Mouse (Mus musculus) neural tube, embryonic 12.5 days (tissue): Measurements from ENCODE around the gene Gm10310. TPM values are rescaled to one million over a fixed set of nuclear protein-coding genes. Genes with fewer than 3 reads are reported as not detected.
"Not testable (repeated sequence)": the region's sequence is repeated elsewhere in the genome, so short reads cannot be mapped to it uniquely, and the experiment has no call there.

Experiments used
- ATAC-seq: fragments of 200-750 bp; cut with Nextera tagmentation; 2 replicates; pipeline ENCODE4 v1.8.0; 2017; ENCODE audit warnings: low read depth, mild to moderate bottlenecking, moderate TSS enrichment, moderate library complexity; ENCODE audit not compliant: low FRiP score
- H3K27ac ChIP-seq: fragments of 300-500 bp; sonication (generic); 2 replicates; pipeline ENCODE4 v1.5.1; 2016
- H3K27me3 ChIP-seq: fragments of 300-500 bp; sonication (generic); replicated peaks from 2 replicates; pipeline ENCODE4 v1.6.1; 2016; ENCODE audit warnings: mild to moderate bottlenecking
- H3K36me3 ChIP-seq: fragments of 300-500 bp; sonication (generic); 2 replicates; pipeline ENCODE4 v1.6.1; 2016; ENCODE audit warnings: mild to moderate bottlenecking
- H3K4me1 ChIP-seq: fragments of 300-500 bp; sonication (generic); 2 replicates; pipeline ENCODE4 v1.6.1; 2016
- H3K4me2 ChIP-seq: fragments of 300-500 bp; sonication (generic); replicated peaks from 2 replicates; pipeline ENCODE4 v1.6.1; 2016; ENCODE audit warnings: mild to moderate bottlenecking
- H3K4me3 ChIP-seq: fragments of 300-500 bp; sonication (generic); 2 replicates; pipeline ENCODE4 v1.5.1; 2016
- H3K9ac ChIP-seq: fragments of 300-500 bp; sonication (generic); 2 replicates; pipeline ENCODE4 v1.6.1; 2016; ENCODE audit warnings: mild to moderate bottlenecking
- H3K9me3 ChIP-seq: fragments of 300-500 bp; sonication (generic); 2 replicates; pipeline ENCODE4 v1.6.1; 2016; ENCODE audit warnings: mild to moderate bottlenecking
- WGBS: fragments of 180-500 bp; shearing (Covaris S2); methylation state at CpG from one replicate; pipeline ENCODE4 v1.1.7; 2016; 5-methylcytosine and 5-hydroxymethylcytosine counted together
- polyA plus RNA-seq: library from polyadenylated mRNA; unstranded; fragments of >200 nt; fragmentation: Nextera tagmentation; extraction: Ambion mirVana; gene quantifications from 2 replicates; pipeline ENCODE4 v1.2.1, GENCODE M21; 2016

Gene Gm10310
- not detected in 2 replicates for polyA plus RNA-seq

DNA sequence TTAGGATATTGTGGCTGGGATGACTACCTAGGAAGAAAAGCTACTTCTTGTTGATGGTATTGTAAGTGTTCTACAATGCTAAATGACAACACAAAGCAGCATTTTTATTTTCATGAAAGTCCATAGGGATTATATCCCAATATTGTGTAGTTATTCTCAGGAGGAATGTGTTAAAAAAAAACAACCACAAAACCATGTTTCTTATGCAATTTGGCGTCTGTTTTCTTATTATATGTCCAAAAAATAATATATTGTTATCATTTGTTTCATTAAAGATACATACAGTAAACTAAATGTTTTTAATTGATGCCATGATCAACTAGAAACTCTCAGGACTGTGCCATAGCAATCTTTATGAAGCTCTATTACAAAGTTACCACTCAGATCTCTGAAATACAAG lies at the start of gene Gm10310:
Gm10310 (minus strand) TSS at position 101 of the 400 bp plus-strand sequence.
- H3K4me1 ChIP-seq, H3K4me2 ChIP-seq, H3K36me3 ChIP-seq, H3K4me3 ChIP-seq, H3K9me3 ChIP-seq, H3K27me3 ChIP-seq, ATAC-seq, H3K9ac ChIP-seq, H3K27ac ChIP-seq: not testable (repeated sequence)
- WGBS = no CpG with 5 or more reads among the region's 1 CpGs

DNA sequence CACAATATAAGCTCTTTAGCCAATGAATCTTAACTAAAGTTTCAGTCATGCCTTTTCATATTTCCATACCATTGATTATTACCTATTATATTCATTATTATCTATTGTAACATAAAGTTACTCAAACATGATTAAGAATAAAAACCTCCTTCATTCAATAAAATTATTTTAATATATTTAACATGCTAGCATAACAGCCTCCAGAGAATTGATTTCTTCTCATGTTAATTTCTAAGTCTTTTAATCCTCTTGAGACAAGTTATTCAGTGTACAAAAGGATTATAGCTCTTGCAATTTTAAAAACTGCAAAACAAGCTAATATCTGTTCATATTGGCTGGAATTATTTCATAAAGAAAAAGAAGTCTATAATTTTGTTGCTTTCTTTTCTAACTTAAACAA lies 45.2 kb upstream of the Gm10310 start, which contains the start of gene Olfr821:
Olfr821 (plus strand) TSS at position 301 of the 400 bp plus-strand sequence.
- H3K4me1 ChIP-seq = no peaks in the 10 kb centered on the region
- no peak within 1 kb of the TSS for H3K4me3 ChIP-seq
- H3K36me3 ChIP-seq = no peaks in the 10 kb centered on the region
- ATAC-seq = no peak
- no peaks in the 10 kb centered on the region for H3K9me3 ChIP-seq
- H3K27ac ChIP-seq = no peak within 1 kb of the TSS
- H3K27me3 ChIP-seq = no peaks in the 10 kb centered on the region
- H3K9ac ChIP-seq = no peak within 1 kb of the TSS
- H3K4me2 ChIP-seq = no peak within 1 kb of the TSS

DNA sequence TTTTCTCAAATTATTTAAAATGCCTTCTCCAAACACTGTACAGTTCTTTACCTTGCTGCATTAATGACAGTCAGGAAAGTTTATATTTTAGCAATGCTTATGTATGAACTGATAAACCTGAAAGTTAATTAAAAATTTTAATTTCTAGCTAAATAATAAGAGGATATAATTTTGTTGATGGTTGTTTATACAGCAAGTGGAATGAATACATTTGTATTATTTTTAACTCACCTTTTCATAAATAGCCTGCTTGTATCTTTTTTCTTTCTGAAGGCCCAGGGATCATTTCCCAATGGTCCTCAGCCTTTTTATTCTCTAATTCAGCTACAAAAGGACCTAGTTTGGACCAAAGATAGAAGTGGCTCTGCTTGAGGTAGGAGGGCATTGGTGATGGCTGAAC lies 27.5 kb upstream of the Gm10310 start, which contains the start of gene Olfr820:
Olfr820 (plus strand) TSS at position 301 of the 400 bp plus-strand sequence.
- Histone ChIP-seq H3K36me3 (no peaks in the 10 kb centered on the region), H3K4me1 (no peaks in the 10 kb centered on the region), H3K27me3 (no peaks in the 10 kb centered on the region), H3K9me3 (no peaks in the 10 kb centered on the region), H3K9ac (no peak within 1 kb of the TSS), H3K4me2 (no peak within 1 kb of the TSS), H3K4me3 (no peak within 1 kb of the TSS), H3K27ac (no peak within 1 kb of the TSS)
- no peak for ATAC-seq

DNA sequence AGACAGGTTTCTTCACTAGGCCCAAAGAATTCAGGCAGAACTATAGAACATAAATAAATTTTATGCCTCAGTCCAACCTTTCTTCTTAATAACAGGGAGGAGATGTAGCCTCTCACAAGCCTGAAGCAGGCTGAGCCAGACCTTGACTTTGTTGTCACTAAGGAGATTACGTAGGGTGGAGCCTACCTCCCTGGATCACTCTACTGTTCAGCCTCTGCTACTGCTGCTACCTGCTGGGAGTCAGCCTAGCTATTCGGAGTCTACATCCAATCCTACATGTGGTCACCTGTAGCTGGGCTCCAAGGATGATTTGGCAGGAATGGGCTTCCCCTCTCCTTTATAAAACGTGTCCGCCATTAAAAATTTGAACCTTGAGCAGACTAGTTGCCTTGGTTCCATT lies 20.5 kb upstream of the Gm10310 start:
- not testable (repeated sequence) for H3K36me3 ChIP-seq, H3K9ac ChIP-seq, ATAC-seq, H3K4me2 ChIP-seq, H3K4me3 ChIP-seq, H3K27me3 ChIP-seq, H3K9me3 ChIP-seq, H3K27ac ChIP-seq, H3K4me1 ChIP-seq
- WGBS = 94% methylated on average over 4 of the region's 4 CpGs

DNA sequence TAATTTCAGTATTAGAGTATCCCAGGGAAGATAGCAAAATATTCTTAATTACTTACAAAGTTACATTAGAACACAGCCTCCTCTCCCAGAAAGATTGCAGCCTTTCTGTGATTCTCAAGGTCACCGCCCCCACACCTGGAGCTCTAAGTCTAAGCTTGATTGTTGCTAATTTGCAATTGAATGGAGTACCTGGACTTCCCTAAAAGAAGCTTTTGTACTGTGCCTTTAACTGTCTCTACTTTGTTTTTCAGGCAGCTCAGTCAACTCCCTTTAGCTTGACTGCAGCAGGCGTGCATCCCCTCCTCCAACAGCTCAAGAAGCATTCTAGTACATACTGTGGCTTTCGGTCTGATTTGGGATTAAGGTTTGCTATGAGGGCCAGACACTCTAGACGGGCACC lies 19.2 kb upstream of the Gm10310 start:
- not testable (repeated sequence) for H3K4me1 ChIP-seq, H3K27me3 ChIP-seq, H3K9me3 ChIP-seq, ATAC-seq, H3K36me3 ChIP-seq, H3K9ac ChIP-seq, H3K4me3 ChIP-seq, H3K4me2 ChIP-seq, H3K27ac ChIP-seq
- WGBS = 89% methylated on average over 4 of the region's 4 CpGs

DNA sequence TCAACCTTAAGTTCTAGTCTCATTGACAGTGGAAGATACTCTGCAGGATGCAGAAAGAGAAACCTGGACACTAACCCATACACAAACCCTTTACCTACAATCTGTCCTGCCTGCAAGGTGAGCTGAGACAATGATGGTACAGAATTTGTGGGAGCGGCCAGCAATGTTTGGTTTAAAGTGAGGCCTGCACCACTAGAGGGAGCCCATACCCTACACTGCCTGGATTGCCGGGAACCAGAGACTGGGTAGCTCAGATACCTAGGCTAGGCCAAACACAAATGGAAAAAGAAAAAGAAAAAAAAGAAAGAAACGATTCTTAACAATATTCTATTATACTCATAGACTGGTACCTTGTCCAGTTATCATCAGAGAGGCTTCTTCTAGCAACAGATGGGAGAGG lies 3.0 kb downstream of the Gm10310 start:
- no CpG with 5 or more reads among the region's 3 CpGs for WGBS
- not testable (repeated sequence) for H3K9me3 ChIP-seq, H3K4me1 ChIP-seq, H3K36me3 ChIP-seq, H3K27ac ChIP-seq, H3K9ac ChIP-seq, H3K4me2 ChIP-seq, H3K4me3 ChIP-seq, H3K27me3 ChIP-seq
- peak; percentile 56 for ATAC-seq

DNA sequence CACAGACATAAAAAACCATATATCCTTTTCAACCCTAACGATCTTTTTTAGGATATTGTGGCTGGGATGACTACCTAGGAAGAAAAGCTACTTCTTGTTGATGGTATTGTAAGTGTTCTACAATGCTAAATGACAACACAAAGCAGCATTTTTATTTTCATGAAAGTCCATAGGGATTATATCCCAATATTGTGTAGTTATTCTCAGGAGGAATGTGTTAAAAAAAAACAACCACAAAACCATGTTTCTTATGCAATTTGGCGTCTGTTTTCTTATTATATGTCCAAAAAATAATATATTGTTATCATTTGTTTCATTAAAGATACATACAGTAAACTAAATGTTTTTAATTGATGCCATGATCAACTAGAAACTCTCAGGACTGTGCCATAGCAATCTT lies 8.8 kb downstream of the Gm10310 start, which contains the start of gene Olfr247:
Olfr247 (minus strand) TSS at position 101 of the 400 bp plus-strand sequence.
- not testable (repeated sequence) for H3K4me1 ChIP-seq, H3K9me3 ChIP-seq, H3K4me2 ChIP-seq, H3K27ac ChIP-seq, H3K9ac ChIP-seq, H3K27me3 ChIP-seq, H3K4me3 ChIP-seq, H3K36me3 ChIP-seq, ATAC-seq
- no CpG with 5 or more reads among the region's 2 CpGs for WGBS

DNA sequence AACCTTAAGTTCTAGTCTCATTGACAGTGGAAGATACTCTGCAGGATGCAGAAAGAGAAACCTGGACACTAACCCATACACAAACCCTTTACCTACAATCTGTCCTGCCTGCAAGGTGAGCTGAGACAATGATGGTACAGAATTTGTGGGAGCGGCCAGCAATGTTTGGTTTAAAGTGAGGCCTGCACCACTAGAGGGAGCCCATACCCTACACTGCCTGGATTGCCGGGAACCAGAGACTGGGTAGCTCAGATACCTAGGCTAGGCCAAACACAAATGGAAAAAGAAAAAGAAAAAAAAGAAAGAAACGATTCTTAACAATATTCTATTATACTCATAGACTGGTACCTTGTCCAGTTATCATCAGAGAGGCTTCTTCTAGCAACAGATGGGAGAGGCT lies 11.9 kb downstream of the Gm10310 start:
- not testable (repeated sequence) for H3K9me3 ChIP-seq, H3K27ac ChIP-seq, H3K4me1 ChIP-seq, H3K4me3 ChIP-seq, H3K9ac ChIP-seq, H3K27me3 ChIP-seq, H3K36me3 ChIP-seq, H3K4me2 ChIP-seq
- WGBS = no CpG with 5 or more reads among the region's 3 CpGs
- peak; percentile 72 for ATAC-seq

DNA sequence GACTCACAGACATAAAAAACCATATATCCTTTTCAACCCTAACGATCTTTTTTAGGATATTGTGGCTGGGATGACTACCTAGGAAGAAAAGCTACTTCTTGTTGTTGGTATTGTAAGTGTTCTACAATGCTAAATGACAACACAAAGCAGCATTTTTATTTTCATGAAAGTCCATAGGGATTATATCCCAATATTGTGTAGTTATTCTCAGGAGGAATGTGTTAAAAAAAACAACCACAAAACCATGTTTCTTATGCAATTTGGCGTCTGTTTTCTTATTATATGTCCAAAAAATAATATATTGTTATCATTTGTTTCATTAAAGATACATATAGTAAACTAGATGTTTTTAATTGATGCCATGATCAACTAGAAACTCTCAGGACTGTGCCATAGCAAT lies 17.7 kb downstream of the Gm10310 start, which contains the start of gene Olfr819:
Olfr819 (minus strand) TSS at position 101 of the 400 bp plus-strand sequence.
- not testable (repeated sequence) for H3K4me3 ChIP-seq, H3K27me3 ChIP-seq, H3K36me3 ChIP-seq, H3K4me2 ChIP-seq, H3K4me1 ChIP-seq, H3K9ac ChIP-seq, ATAC-seq, H3K27ac ChIP-seq, H3K9me3 ChIP-seq
- 85% methylated on average over 2 of the region's 2 CpGs for WGBS

DNA sequence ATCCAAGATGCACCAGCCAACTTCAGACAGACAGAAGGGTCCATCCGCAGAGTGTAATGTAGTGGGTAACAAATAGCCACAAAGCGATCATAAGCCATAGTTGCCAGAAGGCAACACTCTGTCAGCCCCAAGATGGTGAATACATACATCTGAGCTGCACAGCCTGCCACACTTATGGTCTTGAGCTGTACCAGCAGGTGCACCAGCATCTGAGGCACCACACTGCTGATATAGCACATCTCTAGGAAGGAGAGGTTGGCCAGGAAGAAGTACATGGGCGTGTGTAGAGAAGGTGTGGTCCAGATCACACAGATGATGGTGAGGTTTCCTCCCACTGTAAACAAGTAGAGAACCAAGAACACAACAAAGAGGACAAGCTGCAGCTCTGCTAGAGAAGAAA lies 18.6 kb downstream of the Gm10310 start:
- H3K4me3 ChIP-seq, H3K9ac ChIP-seq, H3K27ac ChIP-seq, H3K4me1 ChIP-seq, ATAC-seq, H3K27me3 ChIP-seq, H3K9me3 ChIP-seq, H3K4me2 ChIP-seq, H3K36me3 ChIP-seq: not testable (repeated sequence)
- WGBS = 100% methylated on average over 2 of the region's 3 CpGs

DNA sequence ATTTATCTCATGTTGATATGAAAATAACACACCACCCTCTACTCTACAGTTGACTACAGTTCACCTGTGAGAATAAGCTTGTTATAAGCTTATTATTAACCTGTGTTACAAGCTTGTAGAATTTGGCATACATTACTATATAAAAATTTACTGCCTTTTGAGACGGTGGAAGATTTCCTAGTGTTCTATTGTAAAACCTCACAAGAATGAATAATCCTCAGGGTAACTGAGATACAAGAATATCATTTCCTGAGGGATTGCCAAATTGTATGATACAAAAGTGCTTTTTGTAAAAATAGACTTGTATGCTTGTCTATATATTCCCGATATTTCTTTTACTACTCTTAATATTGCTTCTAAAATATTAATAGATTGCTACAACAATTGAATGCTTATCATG lies 35.9 kb downstream of the Gm10310 start, which contains the start of gene Olfr818:
Olfr818 (minus strand) TSS at position 101 of the 400 bp plus-strand sequence.
- 94% methylated on average over 2 of the region's 2 CpGs for whole genome bisulfite sequencing

More for the DNA sequence above, 35.9 kb downstream of the Gm10310 start, which contains the start of gene Olfr818:
- H3K4me3 ChIP-seq = no peak within 1 kb of the TSS
- no peaks in the 10 kb centered on the region for H3K9me3 ChIP-seq
- ATAC-seq = no peak
- no peak within 1 kb of the TSS for H3K27ac ChIP-seq
- H3K27me3 ChIP-seq = no peaks in the 10 kb centered on the region
- no peak within 1 kb of the TSS for H3K9ac ChIP-seq
- H3K36me3 ChIP-seq = no peaks in the 10 kb centered on the region
- no peak within 1 kb of the TSS for H3K4me2 ChIP-seq
- no peaks in the 10 kb centered on the region for H3K4me1 ChIP-seq
